8 mouse cellular contexts compared by ENCODE assay signal in the genomic region with DNA sequence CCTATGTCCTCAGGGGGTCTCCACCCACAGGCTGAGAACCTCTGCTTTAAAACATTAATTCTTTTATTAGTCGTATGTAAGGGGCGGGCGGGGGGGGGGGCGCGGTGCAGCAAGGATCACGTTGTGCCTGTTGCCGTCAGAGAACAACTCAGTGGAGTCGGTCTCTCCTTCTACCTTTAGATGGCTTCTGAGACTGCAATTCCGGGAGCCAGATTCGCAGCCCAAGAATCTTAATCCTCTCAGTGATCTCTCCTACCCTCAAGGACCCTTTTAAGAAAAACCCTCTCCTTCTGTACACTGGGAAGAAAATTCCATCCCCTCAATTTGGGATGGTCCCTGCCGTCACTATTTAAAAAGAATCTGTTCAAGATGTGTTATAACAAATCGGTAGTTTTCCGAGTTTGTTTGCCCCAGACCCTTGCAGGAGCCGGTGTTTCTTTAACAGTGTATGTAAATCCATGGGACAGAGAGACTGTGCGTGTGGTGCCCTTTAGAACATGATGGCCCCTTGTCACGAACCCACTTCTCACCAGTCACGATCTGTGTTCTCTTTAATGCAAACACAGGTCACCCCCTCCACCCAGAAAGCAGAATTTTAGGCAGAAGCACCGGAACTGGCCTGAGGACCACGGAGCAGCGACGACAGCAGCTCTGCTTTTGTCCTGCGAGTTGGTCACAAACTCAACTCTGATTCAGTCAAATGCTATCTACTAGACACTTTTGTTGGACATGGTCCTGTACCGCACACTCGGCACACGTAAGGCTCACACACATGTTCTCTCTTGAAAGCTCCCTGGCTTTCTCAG. TPM values are rescaled to one million over a fixed set of nuclear protein-coding genes. Genes with fewer than 3 reads are reported as not detected.
DNase-seq lines count a peak whose midpoint lies in the region; ATAC-seq lines count a peak whose summit lies in the region.

No protein-coding gene starts in this region.

- 3% methylated on average over 25 of the region's 25 CpGs for WGBS in kidney, embryonic 14.5 days
- WGBS in hindbrain, embryonic 13.5 days: 4% methylated on average over 25 of the region's 25 CpGs
- under 1% methylated on average over 25 of the region's 25 CpGs for WGBS in midbrain, embryonic 14.5 days

- ATAC-seq in kidney, embryonic 14.5 days (ENCODE audit: low FRiP score, low TSS enrichment): no peak
- ATAC-seq in hindbrain, embryonic 13.5 days (ENCODE audit: low FRiP score): 0 out of 2 replicates have a peak, but pooled peaks have one; percentile 14
- ATAC-seq in midbrain, embryonic 14.5 days (ENCODE audit: low FRiP score, low TSS enrichment): peak; percentile 8; the same call in 1 of the 2 replicates

- H3K4me3 ChIP-seq in kidney, embryonic 14.5 days (ENCODE audit: low read length): peak overlapping the region; percentile 65
- H3K4me3 ChIP-seq in brown adipose tissue, adult 24 weeks (ENCODE audit: insufficient read depth, low read depth, low read length): peak overlapping the region; percentile 61
- H3K4me3 ChIP-seq in hindbrain, embryonic 13.5 days: peak overlapping the region; percentile 52
- H3K4me3 ChIP-seq in midbrain, embryonic 14.5 days (replicated peaks; ENCODE audit: low read depth, low read length): peak overlapping the region; percentile 50

- peaks cover 13% of the 10 kb centered on the region; the same call in 1 of the 2 replicates for H3K4me1 ChIP-seq in kidney, embryonic 14.5 days (ENCODE audit: control insufficient read depth, insufficient read depth, low read length)
- peaks cover 3% of the 10 kb centered on the region; the same call in 1 of the 2 replicates for H3K4me1 ChIP-seq in brown adipose tissue, adult 24 weeks (ENCODE audit: control insufficient read depth, insufficient read depth, insufficient read length, low read length)
- H3K4me1 ChIP-seq in hindbrain, embryonic 13.5 days (replicated peaks): peaks cover 16% of the 10 kb centered on the region
- H3K4me1 ChIP-seq in midbrain, embryonic 14.5 days (ENCODE audit: control insufficient read depth, insufficient read depth, low read length): peaks cover 10% of the 10 kb centered on the region

- peaks cover 12% of the 10 kb centered on the region; the same call in 1 of the 2 replicates for H3K27me3 ChIP-seq in kidney, embryonic 14.5 days (ENCODE audit: control insufficient read depth, insufficient read depth, low read length)
- H3K27me3 ChIP-seq in hindbrain, embryonic 13.5 days: peaks cover 58% of the 10 kb centered on the region
- peaks cover 46% of the 10 kb centered on the region for H3K27me3 ChIP-seq in midbrain, embryonic 14.5 days (ENCODE audit: control insufficient read depth, insufficient read depth, low read length)

- H3K9ac ChIP-seq in kidney, embryonic 14.5 days (ENCODE audit: low read depth, low read length): peak overlapping the region; percentile 63
- peak overlapping the region; percentile 62 for H3K9ac ChIP-seq in hindbrain, embryonic 13.5 days
- no peak overlapping the region for H3K9ac ChIP-seq in midbrain, embryonic 14.5 days (replicated peaks; ENCODE audit: low read length)

- intact Hi-C loops in left cerebral cortex, postnatal 14 days (cut with DNase I): no loop called here

- H3K36me3 ChIP-seq in kidney, embryonic 14.5 days (ENCODE audit: control insufficient read depth, insufficient read depth, low read length): no peaks in the 10 kb centered on the region
- no peaks in the 10 kb centered on the region for H3K36me3 ChIP-seq in hindbrain, embryonic 13.5 days
- no peaks in the 10 kb centered on the region for H3K36me3 ChIP-seq in midbrain, embryonic 14.5 days (ENCODE audit: control insufficient read depth, insufficient read depth, low read length)

- no peak overlapping the region for H3K27ac ChIP-seq in kidney, embryonic 14.5 days (ENCODE audit: low read depth, low read length)
- H3K27ac ChIP-seq in brown adipose tissue, adult 24 weeks (replicated peaks; ENCODE audit: low read depth, low read length): no peak overlapping the region
- H3K27ac ChIP-seq in hindbrain, embryonic 13.5 days: no peak overlapping the region
- no peak overlapping the region for H3K27ac ChIP-seq in midbrain, embryonic 14.5 days (replicated peaks; ENCODE audit: low read depth, low read length)

- H3K9me3 ChIP-seq in kidney, embryonic 14.5 days (ENCODE audit: control insufficient read depth, low read length): no peaks in the 10 kb centered on the region
- H3K9me3 ChIP-seq in hindbrain, embryonic 13.5 days: no peaks in the 10 kb centered on the region
- no peaks in the 10 kb centered on the region for H3K9me3 ChIP-seq in midbrain, embryonic 14.5 days (ENCODE audit: control insufficient read depth, low read length)

- DNase-seq in kidney, postnatal 36 days: no peak
- DNase-seq in midbrain, embryonic 14.5 days: peak; percentile 22
- no peak for DNase-seq in left cerebral cortex, postnatal 14 days (ENCODE audit: low spot score in 2 of 2)
- no peak for DNase-seq in cerebellum, postnatal 14 days
- DNase-seq in c-Kit-positive CD71-positive TER-119-positive erythroid progenitor cells, embryonic 14.5 days (ENCODE audit: low spot score): no peak

- peak overlapping the region; percentile 93 for H3K4me2 ChIP-seq in kidney, embryonic 14.5 days (replicated peaks; ENCODE audit: low read depth, low read length)
- peak overlapping the region; percentile 85 for H3K4me2 ChIP-seq in hindbrain, embryonic 13.5 days
- peak overlapping the region; percentile 87 for H3K4me2 ChIP-seq in midbrain, embryonic 14.5 days (ENCODE audit: low read length)

RNA-seq across cellular contexts. Expression of gene Cpm, which starts 0.7 kb away (rescaled TPM):
- 21.8 and 28.9 TPM in 2 replicates for polyA plus RNA-seq in kidney, embryonic 14.5 days (2014; fragmentation: Nextera tagmentation; extraction: Ambion mirVana)
- 0.63 and 1.1 TPM in 2 replicates for polyA plus RNA-seq in brown adipose tissue, adult 24 weeks (2012; ENCODE audit: insufficient read depth, insufficient read length, missing spikeins)
- 3.1 and 3.7 TPM in 2 replicates for polyA plus RNA-seq in hindbrain, embryonic 13.5 days (2015; fragmentation: Nextera tagmentation; extraction: Ambion mirVana)
- 3.9 and 5.4 TPM in 2 replicates for polyA plus RNA-seq in midbrain, embryonic 14.5 days (2014; fragmentation: Nextera tagmentation; extraction: Ambion mirVana)
- 1 to 10 TPM; 3.2 to 3.6 TPM for total RNA-seq in left cerebral cortex, postnatal 14 days (2021)
